Mouse (Mus musculus) MEL (cell line): Measurements from ENCODE around the gene Sox6. TPM values are rescaled to one million over a fixed set of nuclear protein-coding genes. Genes with fewer than 3 reads are reported as not detected.
A peak's percentile ranks its signal among the peaks of the same experiment; 100 is the strongest.

ENCODE experiments used
- DNase-seq: peaks from one replicate; pipeline ENCODE4 v3.0.0; 2011; ENCODE audit warnings: low read depth, low spot score
- H3K27ac ChIP-seq: 2 replicates; pipeline ENCODE4 v1.5.1; 2012; ENCODE audit warnings: low read depth, mild to moderate bottlenecking, control low read depth, low read length, moderate library complexity; ENCODE audit not compliant: control insufficient read depth
- H3K27me3 ChIP-seq, 2 experiments: fragments of 150-350 bp in 1 of 2; sonication (generic) in 1 of 2; 2 replicates each; pipeline ENCODE4 v1.6.1; 2012; ENCODE audit warnings: low read length in 2 of 2, mild to moderate bottlenecking in 2 of 2, improper control_type of control experiment in 1 of 2, moderate library complexity in 1 of 2; ENCODE audit not compliant: insufficient read depth in 2 of 2, control insufficient read depth in 1 of 2
- H3K36me3 ChIP-seq, 2 experiments: 2 replicates each; pipeline ENCODE4 v1.6.1; 2012 to 2014; ENCODE audit warnings: low read length in 2 of 2, improper control_type of control experiment in 1 of 2, inconsistent platforms in 1 of 2, mild to moderate bottlenecking in 1 of 2; ENCODE audit not compliant: insufficient read depth in 2 of 2, control insufficient read depth in 1 of 2
- H3K4me1 ChIP-seq, 2 experiments: fragments of 150-350 bp in 1 of 2; sonication (generic) in 1 of 2; 2 replicates each; pipeline ENCODE4 v1.6.1; 2012; ENCODE audit warnings: low read length in 2 of 2, improper control_type of control experiment in 1 of 2, mild to moderate bottlenecking in 1 of 2; ENCODE audit not compliant: insufficient read depth in 2 of 2, control insufficient read depth in 1 of 2
- H3K4me3 ChIP-seq, 2 experiments: fragments of 150-350 bp in 1 of 2; sonication (generic) in 1 of 2; 2 replicates each; pipeline ENCODE4 v1.5.1; 2012; ENCODE audit warnings: low read depth in 2 of 2, low read length in 2 of 2, mild to moderate bottlenecking in 2 of 2, moderate library complexity in 2 of 2, control low read depth in 1 of 2, improper control_type of control experiment in 1 of 2; ENCODE audit not compliant: control insufficient read depth in 1 of 2, insufficient read depth in 1 of 2
- H3K79me2 ChIP-seq: 2 replicates; pipeline ENCODE4 v1.6.1; 2012; ENCODE audit warnings: mild to moderate bottlenecking, low read length, moderate library complexity; ENCODE audit not compliant: control insufficient read depth, poor library complexity, insufficient read depth
- H3K9ac ChIP-seq: 2 replicates; pipeline ENCODE4 v1.6.1; 2012; ENCODE audit warnings: low read depth, mild to moderate bottlenecking, control low read depth, low read length, moderate library complexity; ENCODE audit not compliant: control insufficient read depth, poor library complexity, severe bottlenecking
- H3K9me3 ChIP-seq: fragments of 150-350 bp; sonication (generic); replicated peaks from 2 replicates; pipeline ENCODE4 v1.6.1; 2012; ENCODE audit warnings: mild to moderate bottlenecking, low read length, improper control_type of control experiment, moderate library complexity; ENCODE audit not compliant: insufficient read depth
- BHLHE40 ChIP-seq: IDR thresholded peaks from 2 replicates; pipeline ENCODE4 v1.6.1; 2012; ENCODE audit warnings: low read depth, mild to moderate bottlenecking, inconsistent platforms, low read length, improper control_type of control experiment, borderline replicate concordance
- CHD1 ChIP-seq: IDR thresholded peaks from 2 replicates; pipeline ENCODE4 v1.6.1; 2012; ENCODE audit warnings: low read depth, mild to moderate bottlenecking, inconsistent platforms, low read length, improper control_type of control experiment
- CHD2 ChIP-seq: IDR thresholded peaks from 2 replicates; pipeline ENCODE4 v1.6.1; 2011; ENCODE audit warnings: low read length, improper control_type of control experiment
- E2F4 ChIP-seq: IDR thresholded peaks from 2 replicates; pipeline ENCODE4 v1.6.1; 2011; ENCODE audit warnings: low read depth, low read length, improper control_type of control experiment, borderline replicate concordance
- EP300 ChIP-seq, 2 experiments: IDR thresholded peaks; 2 replicates each; pipeline ENCODE4 v1.6.1; 2011; ENCODE audit warnings: improper control_type of control experiment in 2 of 2, low read length in 2 of 2, low read depth in 1 of 2, mild to moderate bottlenecking in 1 of 2
- ETS1 ChIP-seq: IDR thresholded peaks from 2 replicates; pipeline ENCODE4 v1.6.1; 2012; ENCODE audit warnings: low read depth, mild to moderate bottlenecking, inconsistent platforms, low read length, improper control_type of control experiment, moderate library complexity
- GABPA ChIP-seq: IDR thresholded peaks from 2 replicates; pipeline ENCODE4 v1.6.1; 2012; ENCODE audit warnings: low read depth, mild to moderate bottlenecking, inconsistent platforms, low read length, improper control_type of control experiment, moderate library complexity
- GATA1 ChIP-seq: IDR thresholded peaks from 2 replicates; pipeline ENCODE4 v1.6.1; 2011; ENCODE audit warnings: low read depth, low read length, improper control_type of control experiment
- JUND ChIP-seq: IDR thresholded peaks from 2 replicates; pipeline ENCODE4 v1.6.1; 2011; ENCODE audit warnings: low read depth, mild to moderate bottlenecking, improper control_type of control experiment, low read length
- KAT2A ChIP-seq: conservative IDR thresholded peaks from 2 replicates; pipeline ENCODE4 v1.6.1; 2012; ENCODE audit warnings: low read depth, low read length, improper control_type of control experiment, inconsistent platforms
- MAFK ChIP-seq: IDR thresholded peaks from 2 replicates; pipeline ENCODE4 v1.6.1; 2011; ENCODE audit warnings: low read depth, mild to moderate bottlenecking, low read length, improper control_type of control experiment, borderline replicate concordance
- MAX ChIP-seq: IDR thresholded peaks from 2 replicates; pipeline ENCODE4 v1.6.1; 2011; ENCODE audit warnings: low read length, improper control_type of control experiment
- MAZ ChIP-seq: IDR thresholded peaks from 2 replicates; pipeline ENCODE4 v1.6.1; 2012; ENCODE audit warnings: low read depth, mild to moderate bottlenecking, inconsistent platforms, low read length, improper control_type of control experiment
- MXI1 ChIP-seq: IDR thresholded peaks from 2 replicates; pipeline ENCODE4 v1.6.1; 2011; ENCODE audit warnings: mild to moderate bottlenecking, low read depth, low read length, improper control_type of control experiment
- MYB ChIP-seq: IDR thresholded peaks from 2 replicates; pipeline ENCODE4 v1.6.1; 2011; ENCODE audit warnings: mild to moderate bottlenecking, low read depth, low read length, improper control_type of control experiment
- NELFE ChIP-seq: IDR thresholded peaks from 2 replicates; pipeline ENCODE4 v1.6.1; 2011; ENCODE audit warnings: low read depth, low read length, improper control_type of control experiment
- NRF1 ChIP-seq: IDR thresholded peaks from 2 replicates; pipeline ENCODE4 v1.6.1; 2014; ENCODE audit warnings: low read depth, mild to moderate bottlenecking, inconsistent platforms, low read length, improper control_type of control experiment, moderate library complexity; ENCODE audit not compliant: poor library complexity, insufficient read depth, severe bottlenecking
- POLR2A ChIP-seq, 2 experiments: IDR thresholded peaks; 2 replicates each; pipeline ENCODE4 v1.6.1; 2011 to 2012; ENCODE audit warnings: low read length in 2 of 2, mild to moderate bottlenecking in 2 of 2, control low read depth in 1 of 2, improper control_type of control experiment in 1 of 2, low read depth in 1 of 2, moderate library complexity in 1 of 2; ENCODE audit not compliant: control insufficient read depth in 1 of 2, insufficient read depth in 1 of 2, poor library complexity in 1 of 2
- POLR2AphosphoS2 ChIP-seq: IDR thresholded peaks from 2 replicates; pipeline ENCODE4 v1.6.1; 2011; ENCODE audit warnings: low read length, improper control_type of control experiment
- POLR2AphosphoS5 ChIP-seq: IDR thresholded peaks from 2 replicates; pipeline ENCODE4 v1.6.1; 2012; ENCODE audit warnings: low read depth, borderline replicate concordance, mild to moderate bottlenecking, inconsistent platforms, low read length, moderate library complexity, mixed read lengths
- RAD21 ChIP-seq: IDR thresholded peaks from 2 replicates; pipeline ENCODE4 v1.6.1; 2011; ENCODE audit warnings: mild to moderate bottlenecking, low read depth, low read length, improper control_type of control experiment
- RCOR1 ChIP-seq: IDR thresholded peaks from 2 replicates; pipeline ENCODE4 v1.6.1; 2012; ENCODE audit warnings: low read depth, mild to moderate bottlenecking, inconsistent platforms, low read length, improper control_type of control experiment
- SIN3A ChIP-seq: IDR thresholded peaks from 2 replicates; pipeline ENCODE4 v1.6.1; 2012; ENCODE audit warnings: low read length, improper control_type of control experiment, inconsistent platforms
- SMC3 ChIP-seq: IDR thresholded peaks from 2 replicates; pipeline ENCODE4 v1.6.1; 2011; ENCODE audit warnings: low read depth, low read length, improper control_type of control experiment
- TAL1 ChIP-seq: IDR thresholded peaks from 2 replicates; pipeline ENCODE4 v1.6.1; 2012; ENCODE audit warnings: mild to moderate bottlenecking, inconsistent platforms, low read length, moderate library complexity, mixed read lengths
- TBP ChIP-seq: IDR thresholded peaks from 2 replicates; pipeline ENCODE4 v1.8.0; 2011; ENCODE audit warnings: low read depth, low read length, improper control_type of control experiment
- TCF12 ChIP-seq: IDR thresholded peaks from 2 replicates; pipeline ENCODE4 v1.6.1; 2014; ENCODE audit warnings: low read depth, mild to moderate bottlenecking, inconsistent platforms, low read length, improper control_type of control experiment, moderate library complexity
- UBTF ChIP-seq: IDR thresholded peaks from 2 replicates; pipeline ENCODE4 v1.6.1; 2012; ENCODE audit warnings: low read depth, mild to moderate bottlenecking, inconsistent platforms, low read length, improper control_type of control experiment, moderate library complexity, borderline replicate concordance; ENCODE audit not compliant: insufficient read depth
- USF1 ChIP-seq: IDR thresholded peaks from 2 replicates; pipeline ENCODE4 v1.6.1; 2014; ENCODE audit warnings: low read depth, mild to moderate bottlenecking, inconsistent platforms, low read length, improper control_type of control experiment, moderate library complexity
- ZC3H11A ChIP-seq: IDR thresholded peaks from 2 replicates; pipeline ENCODE4 v1.6.1; 2012; ENCODE audit warnings: low read depth, mild to moderate bottlenecking, inconsistent platforms, low read length, improper control_type of control experiment
- ZKSCAN1 ChIP-seq: IDR thresholded peaks from 2 replicates; pipeline ENCODE4 v1.6.1; 2012; ENCODE audit warnings: low read depth, mild to moderate bottlenecking, inconsistent platforms, low read length, improper control_type of control experiment, moderate library complexity
- ZNF384 ChIP-seq: IDR thresholded peaks from 2 replicates; pipeline ENCODE4 v1.6.1; 2012; ENCODE audit warnings: low read depth, mild to moderate bottlenecking, inconsistent platforms, low read length, improper control_type of control experiment
- polyA plus RNA-seq, 2 experiments: library from polyadenylated mRNA; stranded (reverse) in 1 of 2; unstranded in 1 of 2; fragments of >175 nt in 1 of 2; fragments of >200 nt in 1 of 2; gene quantifications; 2 replicates each; pipeline versions ENCODE4 v1.2.1 to v1.2.4; 2012; ENCODE audit warnings: low replicate concordance in 2 of 2, low read depth in 1 of 2; ENCODE audit not compliant: insufficient read length in 2 of 2, insufficient read depth in 1 of 2, missing spikeins in 1 of 2
- total RNA-seq: library from RNA; depleted of rRNA; stranded (reverse); fragments of 300-350 nt; gene quantifications from 2 replicates; pipeline ENCODE4 v1.2.3, GENCODE M21; 2012

The Sox6 gene
- total and polyA plus RNA-seq, 3 experiments, result 2.6 to 4.6 TPM; not detected in 1

DNA sequence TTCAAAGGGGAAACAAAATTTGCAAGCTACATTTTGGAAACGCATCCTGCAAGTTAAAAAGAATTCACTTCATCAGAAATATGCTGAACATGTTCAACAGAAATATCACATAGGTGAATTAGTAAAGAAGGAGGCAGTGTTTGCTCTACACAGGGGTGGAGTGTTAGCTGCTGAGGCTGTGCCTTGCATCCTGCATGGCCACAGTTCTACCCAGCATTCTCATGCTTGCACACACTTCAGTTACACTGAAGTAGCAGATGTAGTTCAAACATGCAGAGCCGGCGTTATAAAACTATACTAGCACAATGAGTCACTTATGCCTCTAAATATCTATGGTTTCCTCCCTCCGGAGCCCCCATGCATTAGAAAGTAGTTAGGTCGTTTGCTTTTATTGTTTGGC, 94.3 kb downstream of the Sox6 start:
- H3K27ac ChIP-seq, result no peak overlapping the region
- H3K4me1 ChIP-seq, result peaks cover 0 to 4% of the 10 kb centered on the region in 2 experiments; a peak in 1 of 4 replicates
- no peaks in the 10 kb centered on the region for H3K79me2 ChIP-seq
- no peak overlapping the region for H3K4me3 ChIP-seq
- DNase-seq, result no peak
- H3K9me3 ChIP-seq, result no peaks in the 10 kb centered on the region
- H3K36me3 ChIP-seq, result peaks cover 0 to 7% of the 10 kb centered on the region in 2 experiments; a peak in 2 of 4 replicates
- TF ChIP-seq CHD1 (no peak), MAX (no peak), MYB (no peak), RCOR1 (no peak), GATA1 (no peak), CHD2 (no peak), ZKSCAN1 (no peak), RAD21 (no peak), MAZ (no peak), NRF1 (no peak)
- H3K9ac ChIP-seq, result no peak overlapping the region
- no peaks in the 10 kb centered on the region; a peak in 1 of 4 replicates for H3K27me3 ChIP-seq

DNA sequence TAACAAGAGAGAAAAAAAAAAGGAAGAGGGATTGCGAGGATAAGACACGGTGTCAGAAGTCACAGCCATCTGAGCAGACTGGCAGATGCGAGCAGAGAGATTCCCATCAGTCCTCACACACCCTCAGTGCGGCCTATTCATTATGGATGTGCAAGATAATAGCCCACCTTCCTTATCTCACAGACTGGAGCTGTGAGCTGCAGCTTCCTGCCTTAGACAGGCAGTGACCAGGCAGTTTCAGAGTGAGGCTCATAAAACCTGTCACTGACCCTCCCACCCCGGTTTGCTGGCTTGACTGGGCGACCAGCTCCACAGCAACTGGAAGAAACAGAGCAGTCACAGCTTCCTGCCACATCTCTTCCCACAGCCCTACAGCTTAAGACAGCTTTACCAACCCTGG, 96.8 kb downstream of the Sox6 start:
- Histone ChIP-seq H3K27ac (no peak overlapping the region), H3K27me3 (no peaks in the 10 kb centered on the region; a peak in 1 of 4 replicates), H3K4me3 (no peak overlapping the region), H3K36me3 (peaks cover 0 to 7% of the 10 kb centered on the region in 2 experiments; a peak in 2 of 4 replicates), H3K9me3 (no peaks in the 10 kb centered on the region), H3K79me2 (no peaks in the 10 kb centered on the region), H3K4me1 (peaks cover 0 to 4% of the 10 kb centered on the region in 2 experiments; a peak in 1 of 4 replicates), H3K9ac (no peak overlapping the region)
- peak; percentile 71 for DNase-seq
- TF ChIP-seq MAFK (no peak), CHD2 (no peak), SIN3A (no peak), MAX (no peak), EP300 (IDR thresholded peaks at IDR 0.05; ENCODE audit: low read depth in 1 of 2, low read length in 2 of 2) (peak; percentile 82 to 84), POLR2A (IDR thresholded peaks at IDR 0.05; ENCODE audit: control insufficient read depth in 1 of 2, insufficient read depth in 1 of 2, low read depth in 1 of 2, low read length in 2 of 2, poor library complexity in 1 of 2) (no peak), GABPA (no peak), E2F4 (no peak), ZNF384 (peak; percentile 31; the same call in 1 of the 2 replicates), ZKSCAN1 (no peak), UBTF (no peak), MAZ (no peak), BHLHE40 (no peak), ETS1 (peak; percentile 44), CHD1 (no peak), USF1 (no peak), POLR2AphosphoS5 (no peak), ZC3H11A (no peak), SMC3 (no peak), TCF12 (peak; percentile 84), NELFE (no peak), JUND (no peak), TBP (peak; percentile 57; the same call in 1 of the 2 replicates), GATA1 (peak; percentile 88), KAT2A (no peak), MXI1 (no peak), MYB (no peak), RAD21 (no peak), POLR2AphosphoS2 (no peak), TAL1 (peak; percentile 63)
